Mouse (Mus musculus): ENCODE data around the gene Smug1.

The Smug1 gene

GRCm38 (mm10) chr15:103144176-103144575 is 22.7 kb downstream of the Smug1 start:
- no peak for DNase-seq (ENCODE audit: low spot score)

DNA sequence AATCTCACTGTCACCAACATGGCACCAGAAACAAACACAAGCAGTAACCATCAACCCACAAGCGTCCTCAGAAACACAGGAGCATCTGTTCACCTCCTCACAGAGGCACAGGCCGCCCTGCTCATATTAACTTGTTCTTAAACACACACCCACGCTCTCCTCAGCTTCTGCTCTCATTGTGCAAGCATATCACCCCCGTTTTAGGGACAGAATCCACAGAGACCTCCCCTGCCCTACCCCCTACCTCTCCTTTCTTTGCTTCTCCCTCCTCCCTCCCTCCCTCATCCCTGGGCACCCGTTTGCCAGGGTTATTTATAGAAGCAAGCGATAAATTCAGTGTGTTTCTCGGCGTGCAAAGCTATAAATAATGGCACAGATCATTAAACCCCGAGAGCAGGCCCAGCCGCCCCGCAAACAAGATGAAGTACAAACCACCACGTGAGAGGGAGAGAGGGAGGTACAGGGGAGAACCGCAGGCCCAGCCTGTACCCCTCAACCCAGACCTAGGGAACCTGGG is 31.4 kb downstream of the Smug1 start:
- no peak for DNase-seq (ENCODE audit: low spot score)

DNA sequence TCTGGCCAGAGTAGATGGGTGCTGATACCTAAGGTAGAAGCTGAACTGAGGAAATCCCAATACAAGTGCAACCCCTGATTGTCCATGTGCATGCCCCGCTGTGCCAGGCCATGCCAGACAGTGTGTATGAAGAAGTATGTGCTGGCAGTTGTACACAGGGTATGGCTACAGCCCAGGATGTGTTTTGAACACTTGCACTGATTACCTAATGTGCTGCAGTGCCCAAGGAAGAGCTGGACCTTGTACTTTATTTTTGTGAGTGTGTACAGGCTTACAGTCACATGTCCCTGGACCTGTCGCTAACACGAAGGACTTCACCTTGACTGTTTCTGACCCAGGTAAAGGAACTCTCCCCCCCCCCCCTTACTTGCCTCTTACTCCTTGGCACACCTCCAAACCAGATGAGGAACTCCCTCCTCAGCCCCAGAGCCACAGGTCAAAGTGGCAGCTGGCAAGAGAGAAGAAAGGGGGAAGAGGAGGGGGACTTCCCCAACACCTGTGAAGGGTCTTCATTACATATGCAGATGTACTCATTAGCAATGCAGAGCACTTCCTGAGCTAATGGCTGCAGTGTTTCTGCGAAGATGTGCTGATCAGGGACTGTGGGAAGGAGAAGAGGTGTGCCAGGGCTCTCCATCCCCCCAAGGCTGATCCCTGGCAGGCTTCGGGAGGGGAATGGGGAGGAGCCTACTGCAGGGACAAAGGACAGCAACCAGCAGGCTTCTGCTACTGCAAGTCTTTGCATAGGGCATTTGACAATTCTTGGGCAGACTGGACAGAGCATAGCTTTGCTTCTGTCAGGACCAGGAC is 32.4 kb downstream of the Smug1 start:
- DNase-seq (ENCODE audit: low spot score): no peak

GRCm38 (mm10) chr15:103133761-103134160 is 33.1 kb downstream of the Smug1 start:
- DNase-seq (ENCODE audit: low spot score): no peak

DNA sequence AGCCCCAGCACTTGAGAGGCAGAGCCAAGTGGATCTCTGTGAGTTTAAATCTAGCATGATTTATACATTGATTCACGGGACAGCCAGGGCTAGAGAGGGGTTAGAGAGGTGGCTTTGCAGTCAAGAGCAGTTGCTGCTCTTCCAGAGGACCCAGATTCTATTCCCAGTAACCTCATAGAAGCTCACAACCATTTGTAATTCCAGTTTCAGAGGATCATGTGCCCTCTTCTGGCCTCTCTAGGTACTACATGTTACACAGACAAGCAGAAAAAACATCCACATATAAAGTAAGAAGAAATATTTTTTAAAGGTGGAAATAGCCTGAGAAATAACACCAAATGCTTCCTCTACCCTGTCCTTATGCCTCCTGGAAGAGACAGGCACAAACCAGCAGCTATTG is 36.2 kb downstream of the Smug1 start:
- DNase-seq (ENCODE audit: low spot score): no peak

GRCm38 (mm10) chr15:103129289-103129688 is 37.6 kb downstream of the Smug1 start:
- DNase-seq (ENCODE audit: low spot score): no peak

DNA sequence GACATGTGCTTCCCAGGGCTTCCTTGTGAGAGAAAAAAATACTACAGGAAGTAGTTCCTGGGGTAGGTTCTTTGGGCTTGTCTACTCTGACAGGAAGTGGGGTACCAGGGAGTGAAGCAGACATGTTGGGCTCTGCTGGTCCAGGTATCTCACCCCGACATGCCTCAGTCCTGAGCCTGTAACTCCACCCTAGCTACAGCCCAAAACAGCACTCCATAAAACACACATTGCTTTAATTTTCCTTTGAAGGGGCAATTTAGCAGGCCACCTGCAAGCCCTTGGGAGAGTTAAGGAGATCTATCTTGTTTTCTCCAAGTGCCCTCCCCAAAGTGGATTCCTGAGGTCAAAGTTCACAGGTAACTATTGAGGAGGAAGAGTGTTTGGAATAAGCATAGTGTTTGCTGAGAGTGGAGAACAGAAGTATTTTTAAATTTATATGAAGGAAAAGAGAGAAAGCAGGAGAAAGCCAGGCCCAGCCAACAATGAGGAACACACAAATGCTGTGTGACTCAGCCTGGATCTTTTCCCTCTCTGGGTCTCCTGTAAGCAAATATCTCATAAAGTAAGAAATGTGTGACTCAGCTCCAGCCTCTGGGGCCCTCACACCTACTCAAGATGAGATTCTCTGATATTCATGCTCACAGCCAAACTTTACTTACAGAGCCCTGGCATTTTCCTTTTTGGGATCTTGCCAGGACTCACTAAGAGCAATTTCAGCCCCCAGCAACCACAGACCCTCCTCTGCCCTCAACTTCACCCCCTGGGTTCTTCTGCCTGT is 38.6 kb downstream of the Smug1 start:
- DNase-seq (ENCODE audit: low spot score): no peak

- DNase-seq (ENCODE audit: low spot score): no peak
Observed at GRCm38 (mm10) chr15:103125982-103126381, 40.9 kb downstream of the Smug1 start.

GRCm38 (mm10) chr15:103124254-103124653 is 42.6 kb downstream of the Smug1 start:
- no peak for DNase-seq (ENCODE audit: low spot score)

- no peak for DNase-seq (ENCODE audit: low spot score)
Observed at GRCm38 (mm10) chr15:103123343-103123742, 43.5 kb downstream of the Smug1 start.

- DNase-seq (ENCODE audit: low spot score): no peak
Observed at GRCm38 (mm10) chr15:103122372-103122771, 44.5 kb downstream of the Smug1 start.

DNA sequence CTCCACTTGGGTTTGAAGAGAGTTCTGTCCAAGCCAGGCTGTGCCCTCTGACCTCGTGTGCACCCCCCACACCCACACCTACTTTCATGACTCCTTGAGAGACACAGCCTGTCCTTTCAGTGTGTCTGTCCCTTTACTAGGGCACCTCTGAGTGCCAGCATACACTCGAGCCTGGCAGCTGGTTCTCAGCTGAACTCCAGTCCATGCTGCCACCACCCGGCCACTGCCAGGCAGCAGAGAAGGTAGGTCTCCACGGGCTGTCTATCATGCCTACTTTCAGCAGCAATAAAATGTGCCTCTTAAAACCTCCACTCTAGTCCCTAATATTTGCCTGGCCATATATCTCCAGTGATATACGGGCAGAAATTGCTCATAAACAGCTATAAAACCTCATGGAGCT is 45.5 kb downstream of the Smug1 start:
- DNase-seq (ENCODE audit: low spot score): no peak

- DNase-seq (ENCODE audit: low spot score): no peak
Observed at GRCm38 (mm10) chr15:103120594-103120993, 46.3 kb downstream of the Smug1 start.

GRCm38 (mm10) chr15:103115726-103116125 is 51.2 kb downstream of the Smug1 start:
- no peak for DNase-seq (ENCODE audit: low spot score)

- DNase-seq (ENCODE audit: low spot score): peak; percentile 43
Observed at GRCm38 (mm10) chr15:103115256-103115655, 51.6 kb downstream of the Smug1 start.

GRCm38 (mm10) chr15:103113077-103113476 is 53.8 kb downstream of the Smug1 start:
- no peak for DNase-seq (ENCODE audit: low spot score)

GRCm38 (mm10) chr15:103112309-103112708 is 54.6 kb downstream of the Smug1 start:
- no peak for DNase-seq (ENCODE audit: low spot score)

- peak; percentile 43 for DNase-seq (ENCODE audit: low spot score)
Observed at GRCm38 (mm10) chr15:103109940-103110339, 57.0 kb downstream of the Smug1 start.

GRCm38 (mm10) chr15:103108066-103108676 is 58.7 kb downstream of the Smug1 start:
- DNase-seq (ENCODE audit: low spot score): no peak

DNA sequence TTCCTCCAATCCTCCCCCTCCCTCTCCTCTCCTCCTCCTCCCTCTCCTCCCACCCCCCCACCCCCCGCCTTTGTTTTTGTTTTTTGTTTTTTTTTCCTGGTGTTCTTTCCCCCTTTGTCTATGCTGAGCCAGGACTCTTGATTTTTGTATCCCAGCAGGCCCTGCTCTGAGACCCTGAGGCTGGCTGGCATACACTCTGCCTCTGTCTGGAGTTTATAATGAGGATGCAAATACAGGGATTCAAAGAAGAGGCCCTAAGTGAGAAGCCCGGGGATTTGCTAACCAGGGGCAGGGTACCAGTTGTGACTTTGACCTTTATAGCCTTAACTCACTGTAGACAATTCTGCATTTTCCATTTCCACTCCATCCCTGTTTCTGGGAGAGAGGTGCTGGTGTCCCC is 60.7 kb downstream of the Smug1 start:
- no peak for DNase-seq (ENCODE audit: low spot score)

Data from yolk sac, embryonic 10.5 days (tissue).